Mouse (Mus musculus) E14TG2a.4 (cell line): Measurements from ENCODE around the gene Chgb.

Experiments used
- CTCF ChIP-seq: conservative IDR thresholded peaks from 2 replicates; pipeline ENCODE4 v1.5.1; 2014; ENCODE audit warnings: low read length
- NANOG ChIP-seq: IDR thresholded peaks from 2 replicates; pipeline ENCODE4 v1.6.1; 2014; ENCODE audit warnings: borderline replicate concordance, low read length, mixed read lengths

GRCm38 (mm10) chr2:132815608-132816314 lies 34.7 kb downstream of the Chgb start, which contains the start of the genes Trmt6 and Mcm8:
- TF ChIP-seq CTCF: no peak
- TF ChIP-seq NANOG: no peak
